Comparison of ENCODE assay signal across 26 mouse cellular contexts in genomic region chr6:83245997-83246396, GRCm38 (mm10). TPM values are rescaled to one million over a fixed set of nuclear protein-coding genes. Genes with fewer than 3 reads are reported as not detected.
DNase-seq lines count a peak whose midpoint lies in the region; ATAC-seq and TF ChIP-seq lines count a peak whose summit lies in the region.
"Had no signal": no experiment of that assay in that cellular context is flagged by ENCODE, and none has a peak within 500 bp of the region (broad histone marks: within the 10 kb centered on the region; RNA-seq: fewer than 3 reads in every experiment).

No protein-coding gene starts in this region.

- H3K9ac ChIP-seq in liver, postnatal 0 days (replicated peaks) = no peak overlapping the region
- H3K9ac ChIP-seq in stomach, embryonic 15.5 days = no peak overlapping the region
- no peak overlapping the region for H3K9ac ChIP-seq in stomach, postnatal 0 days (ENCODE audit: low read length)
- peak overlapping the region; percentile 57 for H3K9ac ChIP-seq in liver, embryonic 12.5 days
- H3K9ac ChIP-seq: forebrain, embryonic 12.5 days; midbrain, embryonic 13.5 days had no signal

- H3K9me3 ChIP-seq in liver, postnatal 0 days (ENCODE audit: low read length) = no peaks in the 10 kb centered on the region
- no peaks in the 10 kb centered on the region for H3K9me3 ChIP-seq in stomach, embryonic 15.5 days
- no peaks in the 10 kb centered on the region for H3K9me3 ChIP-seq in stomach, postnatal 0 days (ENCODE audit: control insufficient read depth, low read length)
- H3K9me3 ChIP-seq in liver, embryonic 12.5 days (replicated peaks) = no peaks in the 10 kb centered on the region
- H3K9me3 ChIP-seq: forebrain, embryonic 12.5 days; G1E; midbrain, embryonic 13.5 days had no signal

- H3K4me2 ChIP-seq in liver, postnatal 0 days (ENCODE audit: low read depth, low read length) = no peak overlapping the region
- H3K4me2 ChIP-seq in stomach, embryonic 15.5 days = no peak overlapping the region
- H3K4me2 ChIP-seq in stomach, postnatal 0 days (replicated peaks; ENCODE audit: low read depth) = no peak overlapping the region
- peak overlapping the region; percentile 57 for H3K4me2 ChIP-seq in liver, embryonic 12.5 days
- H3K4me2 ChIP-seq: forebrain, embryonic 12.5 days; midbrain, embryonic 13.5 days had no signal

- no peak for TF ChIP-seq EP300 in liver, postnatal 0 days (IDR thresholded peaks at IDR 0.05; ENCODE audit: low read depth)
- TF ChIP-seq EP300 in stomach, postnatal 0 days (optimal IDR thresholded peaks at IDR 0.05) = no peak

- no peak for TF ChIP-seq CTCF in liver, postnatal 0 days (IDR thresholded peaks at IDR 0.05; ENCODE audit: low read depth)
- TF ChIP-seq CTCF in stomach, postnatal 0 days (IDR thresholded peaks at IDR 0.05; ENCODE audit: low read depth) = no peak

- no peak overlapping the region for H3K27ac ChIP-seq in liver, postnatal 0 days (ENCODE audit: low read depth)
- H3K27ac ChIP-seq in stomach, embryonic 15.5 days = no peak overlapping the region; the same call in 1 of the 2 replicates
- no peak overlapping the region for H3K27ac ChIP-seq in stomach, postnatal 0 days (replicated peaks)
- peak overlapping the region; percentile 90 for H3K27ac ChIP-seq in liver, embryonic 12.5 days
- H3K27ac ChIP-seq: forebrain, embryonic 12.5 days; hindbrain, postnatal 0 days; layer of hippocampus, adult 2 months; midbrain, embryonic 13.5 days had no signal

- no peak overlapping the region for H3K4me3 ChIP-seq in liver, postnatal 0 days (ENCODE audit: low read depth, low read length)
- no peak overlapping the region for H3K4me3 ChIP-seq in stomach, embryonic 15.5 days (replicated peaks)
- H3K4me3 ChIP-seq in stomach, postnatal 0 days (ENCODE audit: low read depth, low read length) = no peak overlapping the region
- peak overlapping the region; percentile 52 for H3K4me3 ChIP-seq in liver, embryonic 12.5 days
- H3K4me3 ChIP-seq: forebrain, embryonic 12.5 days; layer of hippocampus, adult 2 months; megakaryocyte, embryonic 14.5 days; midbrain, embryonic 13.5 days had no signal

- WGBS in liver, postnatal 0 days (ENCODE audit: insufficient replicate concordance) = 84% methylated on average over 1 of the region's 1 CpGs
- 96% methylated on average over 1 of the region's 1 CpGs for WGBS in stomach, embryonic 15.5 days
- 89% methylated on average over 1 of the region's 1 CpGs for WGBS in stomach, postnatal 0 days
- 81% methylated on average over 1 of the region's 1 CpGs for WGBS in liver, embryonic 12.5 days (ENCODE audit: insufficient replicate concordance)

- peak; percentile 83 for DNase-seq in liver
- no peak for DNase-seq in liver, postnatal 0 days
- DNase-seq in stomach, postnatal 0 days (ENCODE audit: low spot score) = no peak
- no peak for DNase-seq in gastrocnemius, adult 8-10 months (ENCODE audit: low spot score in 2 of 2)
- DNase-seq: adrenal gland, postnatal 36 days; B cell, adult 2 months; cerebellum, adult 18-20 months; cerebellum, postnatal 14 days; heart, adult 18-20 months; heart, postnatal 14 days; kidney, postnatal 25 days; layer of hippocampus, postnatal 36 days; lung, adult 2 months; thymus, adult 18-20 months; thymus, postnatal 36 days had no signal

- no peaks in the 10 kb centered on the region for H3K36me3 ChIP-seq in liver, postnatal 0 days (replicated peaks; ENCODE audit: insufficient read depth, low read length)
- H3K36me3 ChIP-seq in stomach, embryonic 15.5 days = no peaks in the 10 kb centered on the region
- H3K36me3 ChIP-seq in stomach, postnatal 0 days (ENCODE audit: control insufficient read depth, insufficient read depth, low read length) = no peaks in the 10 kb centered on the region
- H3K36me3 ChIP-seq in liver, embryonic 12.5 days = no peaks in the 10 kb centered on the region
- H3K36me3 ChIP-seq: forebrain, embryonic 12.5 days; G1E; midbrain, embryonic 13.5 days had no signal

- no peak for ATAC-seq in liver, postnatal 0 days
- ATAC-seq in stomach, embryonic 15.5 days (ENCODE audit: insufficient read depth, low FRiP score, low read depth) = peak; percentile 88; the same call in 1 of the 2 replicates
- ATAC-seq in stomach, postnatal 0 days (ENCODE audit: low FRiP score, low TSS enrichment) = no peak
- ATAC-seq in liver, embryonic 12.5 days = peak; percentile 98
- no peak for ATAC-seq in megakaryocyte progenitor cell, adult 5-6 weeks (replicated peaks; ENCODE audit: poor library complexity)
- ATAC-seq: hindbrain, postnatal 0 days; intestine, postnatal 0 days; midbrain, embryonic 13.5 days had no signal

- no peaks in the 10 kb centered on the region for H3K4me1 ChIP-seq in liver, postnatal 0 days (ENCODE audit: insufficient read depth)
- no peaks in the 10 kb centered on the region for H3K4me1 ChIP-seq in stomach, embryonic 15.5 days
- no peaks in the 10 kb centered on the region for H3K4me1 ChIP-seq in stomach, postnatal 0 days (replicated peaks; ENCODE audit: control insufficient read depth, insufficient read depth)
- H3K4me1 ChIP-seq in liver, embryonic 12.5 days = peaks cover 46% of the 10 kb centered on the region
- H3K4me1 ChIP-seq: forebrain, embryonic 12.5 days; midbrain, embryonic 13.5 days had no signal

- no peaks in the 10 kb centered on the region for H3K27me3 ChIP-seq in liver, postnatal 0 days (ENCODE audit: insufficient read depth, low read length)
- no peaks in the 10 kb centered on the region for H3K27me3 ChIP-seq in stomach, embryonic 15.5 days (replicated peaks)
- H3K27me3 ChIP-seq in stomach, postnatal 0 days (ENCODE audit: control insufficient read depth, insufficient read depth, low read length) = no peaks in the 10 kb centered on the region
- peaks cover 20% of the 10 kb centered on the region; the same call in 1 of the 2 replicates for H3K27me3 ChIP-seq in liver, embryonic 12.5 days (replicated peaks)
- H3K27me3 ChIP-seq: Patski had no signal

RNA-seq across cellular contexts. Expression of gene Slc4a5, which starts 26.4 kb away (rescaled TPM):
- 0.04 and 0.05 TPM in 2 replicates for polyA plus RNA-seq in liver, postnatal 0 days (2015; fragmentation: Nextera tagmentation; extraction: Ambion mirVana)
- 0.26 and 0.40 TPM in 2 replicates for polyA plus RNA-seq in stomach, embryonic 15.5 days (2015; fragmentation: Nextera tagmentation; extraction: Ambion mirVana)
- 0.08 and 0.18 TPM in 2 replicates for polyA plus RNA-seq in stomach, postnatal 0 days (2015; fragmentation: Nextera tagmentation; extraction: Ambion mirVana)
- 1.2 and 1.3 TPM in 2 replicates for polyA plus RNA-seq in liver, embryonic 12.5 days (2016; fragmentation: Nextera tagmentation; extraction: Ambion mirVana)
- 0.10 TPM in 1 of 2 replicates, not detected in the other for total RNA-seq in megakaryocyte progenitor cell, adult 5-6 weeks (2015)
- total RNA-seq in megakaryocyte progenitor cell, adult 5-6 weeks (2017) = under 0.01 TPM in 1 of 2 replicates, not detected in the other
- total RNA-seq in gastrocnemius, adult 8-10 months (2022) = not detected
- polyA plus RNA-seq: G1E had no signal

Comparison
In these comparisons a context has a peak if more than half of its experiments do, and no peak if none do; other contexts are left out.
1. ATAC-seq: peak in stomach, embryonic 15.5 days (single experiment) and liver, embryonic 12.5 days (single experiment); none in liver, postnatal 0 days (single experiment), stomach, postnatal 0 days (single experiment) and megakaryocyte progenitor cell, adult 5-6 weeks (single experiment).